Comparison of ENCODE assay signal across 21 mouse cellular contexts in genomic region chr2:59184107-59185064, GRCm38 (mm10). TPM values are rescaled to one million over a fixed set of nuclear protein-coding genes. Genes with fewer than 3 reads are reported as not detected.
DNase-seq lines count a peak whose midpoint lies in the region; ATAC-seq and TF ChIP-seq lines count a peak whose summit lies in the region.
"Had no signal": no experiment of that assay in that cellular context is flagged by ENCODE, and none has a peak within 500 bp of the region (broad histone marks: within the 10 kb centered on the region; RNA-seq: fewer than 3 reads in every experiment).

No protein-coding gene starts in this region.

- H3K4me3 ChIP-seq in intestine, postnatal 0 days (ENCODE audit: low read depth, low read length), result no peak overlapping the region
- no peak overlapping the region for H3K4me3 ChIP-seq in intestine, embryonic 15.5 days (replicated peaks)
- H3K4me3 ChIP-seq in liver, postnatal 0 days (ENCODE audit: low read depth, low read length), result no peak overlapping the region
- no peak overlapping the region for H3K4me3 ChIP-seq in small intestine, adult 2 months (ENCODE audit: low read depth, low read length)
- H3K4me3 ChIP-seq: embryonic facial prominence, embryonic 12.5 days; forebrain, embryonic 15.5 days; heart, embryonic 12.5 days; hindbrain, embryonic 10.5 days; hindbrain, embryonic 15.5 days had no signal

- no peak overlapping the region for H3K27ac ChIP-seq in intestine, postnatal 0 days (ENCODE audit: low read depth, low read length)
- H3K27ac ChIP-seq in intestine, embryonic 15.5 days, result no peak overlapping the region
- no peak overlapping the region for H3K27ac ChIP-seq in liver, postnatal 0 days (ENCODE audit: low read depth)
- peak overlapping the region; percentile 38; the same call in 1 of the 2 replicates for H3K27ac ChIP-seq in small intestine, adult 2 months (ENCODE audit: insufficient read depth, low read depth, low read length)
- H3K27ac ChIP-seq: embryonic facial prominence, embryonic 12.5 days; forebrain, embryonic 15.5 days; hindbrain, embryonic 10.5 days; hindbrain, embryonic 15.5 days had no signal

- 77% methylated on average over 11 of the region's 11 CpGs for WGBS in intestine, postnatal 0 days
- WGBS in intestine, embryonic 15.5 days, result 87% methylated on average over 11 of the region's 11 CpGs
- WGBS in liver, postnatal 0 days (ENCODE audit: insufficient replicate concordance), result 67% methylated on average over 11 of the region's 11 CpGs
- WGBS in small intestine, adult 2 months, result 77% methylated on average over 11 of the region's 11 CpGs

- peaks cover 9% of the 10 kb centered on the region for H3K4me1 ChIP-seq in intestine, postnatal 0 days (replicated peaks; ENCODE audit: control insufficient read depth, insufficient read depth, low read length)
- H3K4me1 ChIP-seq in intestine, embryonic 15.5 days (replicated peaks), result peaks cover 4% of the 10 kb centered on the region
- peaks cover 4% of the 10 kb centered on the region; the same call in 1 of the 2 replicates for H3K4me1 ChIP-seq in liver, postnatal 0 days (ENCODE audit: insufficient read depth)
- peaks cover 22% of the 10 kb centered on the region for H3K4me1 ChIP-seq in small intestine, adult 2 months (ENCODE audit: control insufficient read depth, insufficient read depth, insufficient read length, low read length)
- H3K4me1 ChIP-seq: embryonic facial prominence, embryonic 12.5 days; forebrain, embryonic 15.5 days had no signal

- H3K9me3 ChIP-seq in intestine, postnatal 0 days (ENCODE audit: control insufficient read depth), result no peaks in the 10 kb centered on the region
- no peaks in the 10 kb centered on the region for H3K9me3 ChIP-seq in intestine, embryonic 15.5 days
- no peaks in the 10 kb centered on the region for H3K9me3 ChIP-seq in liver, postnatal 0 days (ENCODE audit: low read length)
- H3K9me3 ChIP-seq: embryonic facial prominence, embryonic 12.5 days; forebrain, embryonic 15.5 days; heart, embryonic 12.5 days; hindbrain, embryonic 10.5 days; hindbrain, embryonic 15.5 days had no signal

- TF ChIP-seq EP300 in liver, postnatal 0 days (IDR thresholded peaks at IDR 0.05; ENCODE audit: low read depth), result no peak

- 0 out of 2 replicates have a peak, but pooled peaks cover 10% of the 10 kb centered on the region for H3K36me3 ChIP-seq in intestine, postnatal 0 days (ENCODE audit: control insufficient read depth, insufficient read depth)
- H3K36me3 ChIP-seq in intestine, embryonic 15.5 days, result no peaks in the 10 kb centered on the region
- H3K36me3 ChIP-seq in liver, postnatal 0 days (replicated peaks; ENCODE audit: insufficient read depth, low read length), result no peaks in the 10 kb centered on the region
- no peaks in the 10 kb centered on the region for H3K36me3 ChIP-seq in small intestine, adult 2 months (ENCODE audit: control insufficient read depth, insufficient read depth, low read length)
- H3K36me3 ChIP-seq: embryonic facial prominence, embryonic 12.5 days; hindbrain, embryonic 15.5 days had no signal

- H3K27me3 ChIP-seq in intestine, postnatal 0 days (replicated peaks; ENCODE audit: control insufficient read depth, insufficient read depth, low read length), result no peaks in the 10 kb centered on the region
- H3K27me3 ChIP-seq in intestine, embryonic 15.5 days (replicated peaks), result no peaks in the 10 kb centered on the region
- no peaks in the 10 kb centered on the region for H3K27me3 ChIP-seq in liver, postnatal 0 days (ENCODE audit: insufficient read depth, low read length)
- H3K27me3 ChIP-seq in small intestine, adult 2 months (ENCODE audit: control insufficient read depth, insufficient read depth, low read length), result no peaks in the 10 kb centered on the region
- H3K27me3 ChIP-seq: CH12.LX; embryonic facial prominence, embryonic 12.5 days; forebrain, embryonic 15.5 days; heart, embryonic 12.5 days; hindbrain, embryonic 15.5 days had no signal

- H3K9ac ChIP-seq in intestine, postnatal 0 days (ENCODE audit: low read depth, low read length), result no peak overlapping the region
- H3K9ac ChIP-seq in intestine, embryonic 15.5 days, result no peak overlapping the region
- H3K9ac ChIP-seq in liver, postnatal 0 days (replicated peaks), result no peak overlapping the region
- H3K9ac ChIP-seq: embryonic facial prominence, embryonic 12.5 days; forebrain, embryonic 15.5 days; heart, embryonic 12.5 days; hindbrain, embryonic 15.5 days had no signal

- no peak for TF ChIP-seq POLR2A in small intestine, adult 2 months (IDR thresholded peaks at IDR 0.05; ENCODE audit: low read depth, low read length)

- TF ChIP-seq CTCF in intestine, postnatal 0 days (IDR thresholded peaks at IDR 0.05; ENCODE audit: low read depth), result no peak
- no peak for TF ChIP-seq CTCF in liver, postnatal 0 days (IDR thresholded peaks at IDR 0.05; ENCODE audit: low read depth)
- no peak for TF ChIP-seq CTCF in small intestine, adult 2 months (IDR thresholded peaks at IDR 0.05; ENCODE audit: extremely low read depth, insufficient read length, insufficient replicate concordance, low read depth, low read length)

- peak; percentile 44; the same call in 1 of the 2 replicates for ATAC-seq in intestine, postnatal 0 days
- ATAC-seq in intestine, embryonic 15.5 days, result no peak
- ATAC-seq in liver, postnatal 0 days, result peak; percentile 49; the same call in 1 of the 2 replicates
- peak; percentile 95 for ATAC-seq in granulocyte monocyte progenitor cell, adult 5-6 weeks (replicated peaks; ENCODE audit: poor library complexity, severe bottlenecking)
- ATAC-seq: forebrain, embryonic 15.5 days had no signal

- no peak for DNase-seq in liver, postnatal 0 days
- no peak for DNase-seq in liver
- DNase-seq in left cerebral cortex, adult 9 months (ENCODE audit: low spot score in 2 of 2), result no peak
- no peak for DNase-seq in adrenal gland, postnatal 14 days
- DNase-seq: adrenal gland, adult 2 months; adrenal gland, postnatal 36 days; cerebellum, adult 11 months; cerebellum, adult 8-10 months; cerebellum, postnatal 14 days; gastrocnemius, postnatal 36 days had no signal

- no peak overlapping the region for H3K4me2 ChIP-seq in intestine, postnatal 0 days (replicated peaks; ENCODE audit: low read depth)
- no peak overlapping the region for H3K4me2 ChIP-seq in intestine, embryonic 15.5 days (replicated peaks)
- no peak overlapping the region for H3K4me2 ChIP-seq in liver, postnatal 0 days (ENCODE audit: low read depth, low read length)
- H3K4me2 ChIP-seq: embryonic facial prominence, embryonic 12.5 days; forebrain, embryonic 15.5 days; heart, embryonic 12.5 days; hindbrain, embryonic 15.5 days had no signal

RNA-seq across cellular contexts. Expression of gene Pkp4, which starts 23.7 kb away (rescaled TPM):
- 27.7 and 30.5 TPM in 2 replicates for polyA plus RNA-seq in intestine, postnatal 0 days (2015; fragmentation: Nextera tagmentation; extraction: Ambion mirVana)
- polyA plus RNA-seq in intestine, embryonic 15.5 days (2015; fragmentation: Nextera tagmentation; extraction: Ambion mirVana), result 17.4 and 19.6 TPM in 2 replicates
- 6.8 and 7.7 TPM in 2 replicates for polyA plus RNA-seq in liver, postnatal 0 days (2015; fragmentation: Nextera tagmentation; extraction: Ambion mirVana)
- total RNA-seq in granulocyte monocyte progenitor cell, adult 5-6 weeks (2014; fragmentation: Nextera tagmentation), result 16.5 and 17.5 TPM in 2 replicates
- 19.4 and 19.8 TPM in 2 replicates for total RNA-seq in granulocyte monocyte progenitor cell, adult 5-6 weeks (2017)
- polyA plus RNA-seq in small intestine, adult 2 months (2012; rRNA removed), result 35.8 and 77.4 TPM in 2 replicates
- total RNA-seq in adrenal gland, postnatal 14 days (2021), result 74.7 and 96.2 TPM in 2 replicates
- total RNA-seq: CH12.LX had no signal

RNA-seq across cellular contexts. Expression of gene Ccdc148, which starts 23.9 kb away (rescaled TPM):
- 0.80 and 0.81 TPM in 2 replicates for polyA plus RNA-seq in intestine, postnatal 0 days (2015; fragmentation: Nextera tagmentation; extraction: Ambion mirVana)
- polyA plus RNA-seq in intestine, embryonic 15.5 days (2015; fragmentation: Nextera tagmentation; extraction: Ambion mirVana), result 0.88 and 0.90 TPM in 2 replicates
- polyA plus RNA-seq in liver, postnatal 0 days (2015; fragmentation: Nextera tagmentation; extraction: Ambion mirVana), result 0.58 and 0.75 TPM in 2 replicates
- total RNA-seq in granulocyte monocyte progenitor cell, adult 5-6 weeks (2014; fragmentation: Nextera tagmentation), result not detected in 2 replicates
- total RNA-seq in granulocyte monocyte progenitor cell, adult 5-6 weeks (2017), result not detected in 2 replicates
- 0.14 TPM in 1 of 2 replicates, not detected in the other for polyA plus RNA-seq in small intestine, adult 2 months (2012; rRNA removed)
- total RNA-seq in adrenal gland, postnatal 14 days (2021), result 1.1 and 1.5 TPM in 2 replicates
- total RNA-seq: CH12.LX; gastrocnemius, adult 8-10 months had no signal
